Mouse (Mus musculus) midbrain, embryonic 11.5 days (tissue): Measurements from ENCODE around the gene Fbxl22. TPM values are rescaled to one million over a fixed set of nuclear protein-coding genes. Genes with fewer than 3 reads are reported as not detected.

Experiments used
- ATAC-seq: fragments of 200-750 bp; cut with Nextera tagmentation; 2 replicates; pipeline ENCODE4 v1.8.0; 2017; ENCODE audit warnings: moderate TSS enrichment, moderate library complexity; ENCODE audit not compliant: low FRiP score
- DNase-seq: peaks from one replicate; pipeline ENCODE4 v3.0.0; 2015; ENCODE audit warnings: low spot score; ENCODE audit errors: missing footprints
- H3K27ac ChIP-seq: fragments of 300-500 bp; sonication (generic); 2 replicates; pipeline ENCODE4 v1.5.1; 2014; ENCODE audit warnings: low read depth, low read length
- H3K27me3 ChIP-seq: fragments of 300-500 bp; sonication (generic); 2 replicates; pipeline ENCODE4 v1.6.1; 2014; ENCODE audit warnings: mild to moderate bottlenecking, low read length, moderate library complexity, mixed read lengths; ENCODE audit not compliant: control insufficient read depth, insufficient read depth
- H3K36me3 ChIP-seq: fragments of 300-500 bp; sonication (generic); 2 replicates; pipeline ENCODE4 v1.6.1; 2014; ENCODE audit warnings: mild to moderate bottlenecking, low read length, moderate library complexity, mixed read lengths; ENCODE audit not compliant: control insufficient read depth, insufficient read depth
- H3K4me1 ChIP-seq: fragments of 300-500 bp; sonication (generic); 2 replicates; pipeline ENCODE4 v1.6.1; 2014; ENCODE audit warnings: low read length; ENCODE audit not compliant: control insufficient read depth, insufficient read depth
- H3K4me2 ChIP-seq: fragments of 300-500 bp; sonication (generic); 2 replicates; pipeline ENCODE4 v1.6.1; 2014; ENCODE audit warnings: mild to moderate bottlenecking, moderate library complexity
- H3K4me3 ChIP-seq: fragments of 300-500 bp; sonication (generic); 2 replicates; pipeline ENCODE4 v1.5.1; 2014; ENCODE audit warnings: low read depth, low read length
- H3K9ac ChIP-seq: fragments of 300-500 bp; sonication (generic); 2 replicates; pipeline ENCODE4 v1.6.1; 2014; ENCODE audit warnings: low read length
- H3K9me3 ChIP-seq: fragments of 300-500 bp; sonication (generic); 2 replicates; pipeline ENCODE4 v1.6.1; 2016; ENCODE audit warnings: low read length; ENCODE audit not compliant: control insufficient read depth
- WGBS: fragments of 180-500 bp; shearing (Covaris S2); extraction: QIAGEN DNeasy Blood & Tissue Kit; methylation state at CpG from one replicate; pipeline ENCODE4 v1.1.7; 2014; 5-methylcytosine and 5-hydroxymethylcytosine counted together
- polyA plus RNA-seq: library from polyadenylated mRNA; unstranded; fragments of >200 nt; fragmentation: Nextera tagmentation; extraction: Ambion mirVana; gene quantifications from 2 replicates; pipeline ENCODE4 v1.2.1, GENCODE M21; 2014

Gene Fbxl22
- polyA plus RNA-seq, 1 experiment from 2014 or later, result 2.1 TPM

GRCm38 (mm10) chr9:66511580-66512350 lies 2.6 kb downstream of the Fbxl22 start:
- peaks cover 16% of the 10 kb centered on the region; the same call in 1 of the 2 replicates for H3K36me3 ChIP-seq
- peak overlapping the region; percentile 89 for H3K9ac ChIP-seq
- H3K4me1 ChIP-seq, result peaks cover 20% of the 10 kb centered on the region
- no peaks in the 10 kb centered on the region for H3K27me3 ChIP-seq
- under 1% methylated on average over 78 of the region's 78 CpGs for WGBS
- peak overlapping the region; percentile 98 for H3K4me2 ChIP-seq
- DNase-seq (peak; percentile 100), ATAC-seq (peak; percentile 88)
- peak overlapping the region; percentile 57 for H3K4me3 ChIP-seq
- no peaks in the 10 kb centered on the region for H3K9me3 ChIP-seq
- peak overlapping the region; percentile 94 for H3K27ac ChIP-seq

GRCm38 (mm10) chr9:66510944-66511343 lies 3.4 kb downstream of the Fbxl22 start:
- peaks cover 26% of the 10 kb centered on the region for H3K4me1 ChIP-seq
- ATAC-seq (no peak), DNase-seq (no peak)
- H3K4me2 ChIP-seq, result peak overlapping the region; percentile 98
- peak overlapping the region; percentile 57 for H3K4me3 ChIP-seq
- H3K36me3 ChIP-seq, result peaks cover 8% of the 10 kb centered on the region; the same call in 1 of the 2 replicates
- no peaks in the 10 kb centered on the region for H3K27me3 ChIP-seq
- H3K27ac ChIP-seq, result peak overlapping the region; percentile 94
- H3K9ac ChIP-seq, result peak overlapping the region; percentile 89
- WGBS, result 3% methylated on average over 2 of the region's 2 CpGs
- no peaks in the 10 kb centered on the region for H3K9me3 ChIP-seq

GRCm38 (mm10) chr9:66510351-66510841 lies 4.0 kb downstream of the Fbxl22 start:
- WGBS, result 73% methylated on average over 7 of the region's 7 CpGs
- Histone ChIP-seq H3K27me3 (no peaks in the 10 kb centered on the region), H3K4me1 (peaks cover 29% of the 10 kb centered on the region), H3K4me3 (no peak overlapping the region), H3K9ac (peak overlapping the region; percentile 89; the same call in 1 of the 2 replicates), H3K27ac (0 out of 2 replicates have a peak overlapping the region, but pooled peaks have one; percentile 30), H3K4me2 (peak overlapping the region; percentile 98), H3K9me3 (no peaks in the 10 kb centered on the region), H3K36me3 (peaks cover 6% of the 10 kb centered on the region; the same call in 1 of the 2 replicates)
- DNase-seq (no peak), ATAC-seq (no peak)

- Histone ChIP-seq H3K9ac (no peak overlapping the region), H3K4me2 (no peak overlapping the region), H3K36me3 (peaks cover 6% of the 10 kb centered on the region), H3K4me1 (peaks cover 36% of the 10 kb centered on the region), H3K4me3 (no peak overlapping the region), H3K27me3 (no peaks in the 10 kb centered on the region), H3K9me3 (no peaks in the 10 kb centered on the region), H3K27ac (no peak overlapping the region)
- DNase-seq (no peak), ATAC-seq (no peak)
- whole genome bisulfite sequencing, result 81% methylated on average over 4 of the region's 4 CpGs
Measured at GRCm38 (mm10) chr9:66508890-66509399, 5.4 kb downstream of the Fbxl22 start.

- 80% methylated on average over 3 of the region's 3 CpGs for WGBS
- no peak overlapping the region for H3K4me3 ChIP-seq
- no peak for ATAC-seq
- DNase-seq, result no peak
- no peaks in the 10 kb centered on the region for H3K27me3 ChIP-seq
- H3K9me3 ChIP-seq, result no peaks in the 10 kb centered on the region
- H3K9ac ChIP-seq, result no peak overlapping the region
- H3K4me1 ChIP-seq, result peaks cover 32% of the 10 kb centered on the region
- H3K36me3 ChIP-seq, result peaks cover 7% of the 10 kb centered on the region
- no peak overlapping the region for H3K27ac ChIP-seq
- no peak overlapping the region for H3K4me2 ChIP-seq
Measured at GRCm38 (mm10) chr9:66507684-66508083, 6.7 kb downstream of the Fbxl22 start.

- H3K27me3 ChIP-seq, result no peaks in the 10 kb centered on the region
- no peak overlapping the region for H3K4me2 ChIP-seq
- H3K4me1 ChIP-seq, result peaks cover 28% of the 10 kb centered on the region
- DNase-seq (no peak), ATAC-seq (no peak)
- no peak overlapping the region for H3K4me3 ChIP-seq
- peak overlapping the region; percentile 65; the same call in 1 of the 2 replicates for H3K27ac ChIP-seq
- H3K36me3 ChIP-seq, result peaks cover 13% of the 10 kb centered on the region
- no peaks in the 10 kb centered on the region for H3K9me3 ChIP-seq
- H3K9ac ChIP-seq, result no peak overlapping the region
Measured at GRCm38 (mm10) chr9:66506424-66506823, 8.0 kb downstream of the Fbxl22 start.

GRCm38 (mm10) chr9:66506011-66506410 lies 8.4 kb downstream of the Fbxl22 start:
- peak; percentile 89 for DNase-seq
- Histone ChIP-seq H3K36me3 (peaks cover 17% of the 10 kb centered on the region), H3K4me2 (no peak overlapping the region), H3K4me3 (no peak overlapping the region), H3K9ac (no peak overlapping the region), H3K9me3 (no peaks in the 10 kb centered on the region), H3K4me1 (peaks cover 26% of the 10 kb centered on the region), H3K27me3 (no peaks in the 10 kb centered on the region), H3K27ac (peak overlapping the region; percentile 80; the same call in 1 of the 2 replicates)
- 10% methylated on average over 4 of the region's 4 CpGs for WGBS
- ATAC-seq, result peak; percentile 76

GRCm38 (mm10) chr9:66505141-66505917 lies 9.1 kb downstream of the Fbxl22 start:
- Histone ChIP-seq H3K4me1 (peaks cover 19% of the 10 kb centered on the region), H3K36me3 (peaks cover 18% of the 10 kb centered on the region), H3K9ac (peak overlapping the region; percentile 21; the same call in 1 of the 2 replicates), H3K27ac (peak overlapping the region; percentile 80), H3K9me3 (no peaks in the 10 kb centered on the region), H3K4me2 (no peak overlapping the region), H3K27me3 (no peaks in the 10 kb centered on the region), H3K4me3 (no peak overlapping the region)
- DNase-seq (no peak), ATAC-seq (peak; percentile 50)
- WGBS, result 57% methylated on average over 9 of the region's 9 CpGs
